Mouse (Mus musculus): ENCODE results near the gene Pcp4l1. TPM values are rescaled to one million over a fixed set of nuclear protein-coding genes. Genes with fewer than 3 reads are reported as not detected.

Gene Pcp4l1
- polyA plus RNA-seq, 1 experiment from 2014 or later: 5.0 TPM

- peaks cover 10% of the 10 kb centered on the region for H3K36me3 ChIP-seq
- peak overlapping the region; percentile 34; the same call in 1 of the 2 replicates for H3K27ac ChIP-seq
- H3K4me2 ChIP-seq: peak overlapping the region; percentile 84
- no peaks in the 10 kb centered on the region for H3K27me3 ChIP-seq
- H3K9ac ChIP-seq: peak overlapping the region; percentile 51; the same call in 1 of the 2 replicates
- H3K4me1 ChIP-seq: peaks cover 18% of the 10 kb centered on the region
- H3K9me3 ChIP-seq: no peaks in the 10 kb centered on the region
- WGBS: 7% methylated on average over 10 of the region's 10 CpGs
- peak overlapping the region; percentile 72 for H3K4me3 ChIP-seq
- ATAC-seq (ENCODE audit: borderline replicate concordance, extremely low read depth, low FRiP score, low TSS enrichment): peak; percentile 16; the same call in 1 of the 2 replicates
Observed at GRCm38 (mm10) chr1:171220871-171221270, 24.8 kb upstream of the Pcp4l1 start.

- Histone ChIP-seq H3K9ac (no peak overlapping the region), H3K9me3 (no peaks in the 10 kb centered on the region), H3K36me3 (peaks cover 10% of the 10 kb centered on the region), H3K27me3 (no peaks in the 10 kb centered on the region), H3K4me1 (peaks cover 8% of the 10 kb centered on the region), H3K4me2 (no peak overlapping the region), H3K27ac (no peak overlapping the region), H3K4me3 (no peak overlapping the region)
- 84% methylated on average over 18 of the region's 18 CpGs for whole genome bisulfite sequencing
- ATAC-seq (ENCODE audit: borderline replicate concordance, extremely low read depth, low FRiP score, low TSS enrichment): no peak
Observed at GRCm38 (mm10) chr1:171216241-171216955, 20.3 kb upstream of the Pcp4l1 start.

GRCm38 (mm10) chr1:171213801-171214496 lies 17.9 kb upstream of the Pcp4l1 start, which contains the start of gene Nr1i3:
Gene Nr1i3 (plus strand): TSS chr1:171213970.
- 65% methylated on average over 10 of the region's 10 CpGs for WGBS
- H3K27ac ChIP-seq: no peak within 1 kb of the TSS
- H3K9ac ChIP-seq: no peak within 1 kb of the TSS
- no peaks in the 10 kb centered on the region for H3K36me3 ChIP-seq
- no peaks in the 10 kb centered on the region for H3K4me1 ChIP-seq
- no peak within 1 kb of the TSS for H3K4me3 ChIP-seq
- no peaks in the 10 kb centered on the region for H3K9me3 ChIP-seq
- H3K4me2 ChIP-seq: no peak within 1 kb of the TSS
- H3K27me3 ChIP-seq: no peaks in the 10 kb centered on the region
- ATAC-seq (ENCODE audit: borderline replicate concordance, extremely low read depth, low FRiP score, low TSS enrichment): no peak

GRCm38 (mm10) chr1:171212854-171213253 lies 16.8 kb upstream of the Pcp4l1 start:
- Histone ChIP-seq H3K4me3 (no peak overlapping the region), H3K9me3 (no peaks in the 10 kb centered on the region), H3K4me1 (no peaks in the 10 kb centered on the region), H3K27ac (no peak overlapping the region), H3K9ac (no peak overlapping the region), H3K4me2 (no peak overlapping the region), H3K27me3 (no peaks in the 10 kb centered on the region), H3K36me3 (no peaks in the 10 kb centered on the region)
- 35% methylated on average over 3 of the region's 3 CpGs for WGBS
- no peak for ATAC-seq (ENCODE audit: borderline replicate concordance, extremely low read depth, low FRiP score, low TSS enrichment)

- Histone ChIP-seq H3K27me3 (0 out of 2 replicates have a peak, but pooled peaks cover 4% of the 10 kb centered on the region), H3K27ac (no peak overlapping the region), H3K4me2 (no peak overlapping the region), H3K36me3 (no peaks in the 10 kb centered on the region), H3K9me3 (no peaks in the 10 kb centered on the region), H3K4me1 (no peaks in the 10 kb centered on the region), H3K4me3 (no peak overlapping the region), H3K9ac (no peak overlapping the region)
- WGBS: 15% methylated on average over 4 of the region's 4 CpGs
- no peak for ATAC-seq (ENCODE audit: borderline replicate concordance, extremely low read depth, low FRiP score, low TSS enrichment)
Observed at GRCm38 (mm10) chr1:171209409-171209808, 13.3 kb upstream of the Pcp4l1 start.

- no peak for ATAC-seq (ENCODE audit: borderline replicate concordance, extremely low read depth, low FRiP score, low TSS enrichment)
- WGBS: 70% methylated on average over 6 of the region's 6 CpGs
Observed at GRCm38 (mm10) chr1:171205704-171206493, 9.8 kb upstream of the Pcp4l1 start.

GRCm38 (mm10) chr1:171204249-171204644 lies 8.2 kb upstream of the Pcp4l1 start:
- Histone ChIP-seq H3K9me3 (no peaks in the 10 kb centered on the region), H3K9ac (no peak overlapping the region), H3K4me3 (no peak overlapping the region), H3K4me1 (no peaks in the 10 kb centered on the region), H3K27me3 (0 out of 2 replicates have a peak, but pooled peaks cover 4% of the 10 kb centered on the region), H3K4me2 (no peak overlapping the region), H3K36me3 (no peaks in the 10 kb centered on the region), H3K27ac (no peak overlapping the region)
- no peak for ATAC-seq (ENCODE audit: borderline replicate concordance, extremely low read depth, low FRiP score, low TSS enrichment)
- WGBS: 54% methylated on average over 7 of the region's 7 CpGs

More at GRCm38 (mm10) chr1:171205704-171206493, 9.8 kb upstream of the Pcp4l1 start:
- Histone ChIP-seq H3K4me1 (no peaks in the 10 kb centered on the region), H3K9ac (no peak overlapping the region), H3K27me3 (0 out of 2 replicates have a peak, but pooled peaks cover 4% of the 10 kb centered on the region), H3K36me3 (no peaks in the 10 kb centered on the region), H3K27ac (no peak overlapping the region), H3K4me3 (no peak overlapping the region), H3K9me3 (no peaks in the 10 kb centered on the region), H3K4me2 (no peak overlapping the region)

- no peaks in the 10 kb centered on the region for H3K36me3 ChIP-seq
- H3K4me1 ChIP-seq: no peaks in the 10 kb centered on the region
- no peak for ATAC-seq (ENCODE audit: borderline replicate concordance, extremely low read depth, low FRiP score, low TSS enrichment)
- no peak overlapping the region for H3K4me2 ChIP-seq
- no peak overlapping the region for H3K4me3 ChIP-seq
- no peak overlapping the region for H3K9ac ChIP-seq
- 0 out of 2 replicates have a peak, but pooled peaks cover 6% of the 10 kb centered on the region for H3K27me3 ChIP-seq
- 46% methylated on average over 10 of the region's 11 CpGs for whole genome bisulfite sequencing
- no peaks in the 10 kb centered on the region for H3K9me3 ChIP-seq
- no peak overlapping the region for H3K27ac ChIP-seq
Observed at GRCm38 (mm10) chr1:171203471-171204248, 7.6 kb upstream of the Pcp4l1 start.

GRCm38 (mm10) chr1:171200769-171201168 lies 4.7 kb upstream of the Pcp4l1 start:
- ATAC-seq (ENCODE audit: borderline replicate concordance, extremely low read depth, low FRiP score, low TSS enrichment): no peak
- H3K9me3 ChIP-seq: no peaks in the 10 kb centered on the region
- H3K36me3 ChIP-seq: no peaks in the 10 kb centered on the region
- H3K4me2 ChIP-seq: no peak overlapping the region
- no peak overlapping the region for H3K9ac ChIP-seq
- H3K4me1 ChIP-seq: peaks cover 6% of the 10 kb centered on the region; the same call in 1 of the 2 replicates
- no peak overlapping the region for H3K4me3 ChIP-seq
- peaks cover 32% of the 10 kb centered on the region for H3K27me3 ChIP-seq
- WGBS: 90% methylated on average over 1 of the region's 1 CpGs
- H3K27ac ChIP-seq: no peak overlapping the region

GRCm38 (mm10) chr1:171199532-171199931 lies 3.5 kb upstream of the Pcp4l1 start:
- 31% methylated on average over 1 of the region's 1 CpGs for WGBS
- no peaks in the 10 kb centered on the region for H3K36me3 ChIP-seq
- H3K27me3 ChIP-seq: peaks cover 41% of the 10 kb centered on the region
- no peak overlapping the region for H3K27ac ChIP-seq
- no peaks in the 10 kb centered on the region for H3K9me3 ChIP-seq
- H3K9ac ChIP-seq: no peak overlapping the region
- peaks cover 9% of the 10 kb centered on the region; the same call in 1 of the 2 replicates for H3K4me1 ChIP-seq
- no peak overlapping the region for H3K4me3 ChIP-seq
- H3K4me2 ChIP-seq: no peak overlapping the region
- ATAC-seq (ENCODE audit: borderline replicate concordance, extremely low read depth, low FRiP score, low TSS enrichment): no peak

Data from lung, embryonic 15.5 days (tissue).